Mouse (Mus musculus): ENCODE results near the gene Ankrd13c. TPM values are rescaled to one million over a fixed set of nuclear protein-coding genes. Genes with fewer than 3 reads are reported as not detected.

Gene Ankrd13c
- total RNA-seq, 2 experiments from 2014 or later = 94.5 to 95.9 TPM

Other genes with a start within 250 kb of the Ankrd13c start
- gene Cth, start 22.2 kb upstream of the Ankrd13c start, total RNA-seq (2021) = 10 to 100 TPM; 19.1 to 35.7 TPM
- 100 to 1,000 TPM; 145 to 191 TPM for gene Srsf11, start 89.4 kb downstream of the Ankrd13c start, total RNA-seq (2021)
- gene Lrrc40, start 89.4 kb downstream of the Ankrd13c start, total RNA-seq (2021) = 10 to 100 TPM; 25.3 to 31.4 TPM

Data from adrenal gland, adult 18-20 months (tissue).